Comparison of ENCODE assay signal across 16 mouse cellular contexts in the genomic region with DNA sequence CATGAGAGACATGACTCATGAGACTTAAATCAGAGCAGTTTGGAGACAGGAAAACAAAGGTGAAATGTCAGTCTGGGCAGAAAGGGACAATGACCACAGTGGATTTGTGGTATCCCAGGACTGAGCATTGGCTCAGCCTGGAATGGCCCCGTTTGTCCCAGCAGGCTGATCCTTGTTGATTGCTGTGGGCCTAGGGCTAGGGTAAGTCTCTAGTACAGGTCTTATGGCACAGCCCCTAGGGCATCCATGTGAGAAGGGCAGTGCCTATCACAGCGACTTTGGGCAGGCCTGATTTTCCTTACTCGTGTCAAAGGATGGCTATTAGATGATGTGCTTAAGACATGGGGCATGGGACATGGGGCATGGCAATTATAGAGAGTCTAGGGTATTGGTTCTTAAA.
"Had no signal": no experiment of that assay in that cellular context is flagged by ENCODE, and none has a peak within 500 bp of the region (broad histone marks: within the 10 kb centered on the region; RNA-seq: fewer than 3 reads in every experiment).

No protein-coding gene starts in this region.

- H3K4me3 ChIP-seq: neural tube, embryonic 13.5 days; neural tube, embryonic 15.5 days; stomach, embryonic 15.5 days had no signal

- H3K27me3 ChIP-seq: neural tube, embryonic 13.5 days; neural tube, embryonic 15.5 days; stomach, embryonic 15.5 days had no signal

- H3K36me3 ChIP-seq: neural tube, embryonic 13.5 days; neural tube, embryonic 15.5 days; stomach, embryonic 15.5 days had no signal

- H3K4me1 ChIP-seq: stomach, embryonic 15.5 days had no signal

- H3K27ac ChIP-seq: neural tube, embryonic 13.5 days; neural tube, embryonic 15.5 days; stomach, embryonic 15.5 days; stomach, postnatal 0 days had no signal

- H3K9me3 ChIP-seq: neural tube, embryonic 13.5 days; neural tube, embryonic 15.5 days; stomach, embryonic 15.5 days had no signal

- DNase-seq: retina, postnatal 1 day; right cerebral cortex, adult 18-20 months; right cerebral cortex, postnatal 14 days; right cerebral cortex, postnatal 25 days; right cerebral cortex, postnatal 4 days; spleen, adult 18-20 months; thymus, adult 18-20 months; thymus, adult 2 months; thymus, postnatal 14 days; thymus, postnatal 25 days; thymus, postnatal 36 days; thymus, postnatal 4 days had no signal

- H3K9ac ChIP-seq: neural tube, embryonic 13.5 days; neural tube, embryonic 15.5 days; stomach, embryonic 15.5 days had no signal

- H3K4me2 ChIP-seq: neural tube, embryonic 13.5 days; neural tube, embryonic 15.5 days; stomach, embryonic 15.5 days had no signal
